Mouse (Mus musculus): ENCODE results near the gene Gpr27.

- TF ChIP-seq POLR2A (IDR thresholded peaks at IDR 0.05; ENCODE audit: borderline replicate concordance, insufficient read depth, low read length): no peak
- no peak for TF ChIP-seq CTCF (IDR thresholded peaks at IDR 0.05; ENCODE audit: borderline replicate concordance, insufficient read depth, low read depth, low read length)
Observed at GRCm38 (mm10) chr6:99732673-99733072, 40.2 kb downstream of the Gpr27 start.
